Mouse (Mus musculus) forebrain, embryonic 14.5 days (tissue): ENCODE results near the gene Amd2. TPM values are rescaled to one million over a fixed set of nuclear protein-coding genes. Genes with fewer than 3 reads are reported as not detected.

Experiments used
- ATAC-seq: fragments of 200-750 bp; cut with Nextera tagmentation; 2 replicates; pipeline ENCODE4 v1.8.0; 2017; ENCODE audit warnings: mild to moderate bottlenecking, moderate library complexity
- DNase-seq: peaks from one replicate; pipeline ENCODE4 v3.0.0-alpha.2; 2015; ENCODE audit warnings: low spot score
- H3K27ac ChIP-seq: fragments of 300-500 bp; sonication (generic); 2 replicates; pipeline ENCODE4 v1.5.1; 2014; ENCODE audit warnings: low read depth, mild to moderate bottlenecking, control low read depth, low read length, moderate library complexity
- H3K27me3 ChIP-seq: fragments of 300-500 bp; sonication (generic); replicated peaks from 2 replicates; pipeline ENCODE4 v1.6.1; 2014; ENCODE audit warnings: low read length, control low read depth, mixed read lengths; ENCODE audit not compliant: control insufficient read depth, insufficient read depth
- H3K36me3 ChIP-seq: fragments of 300-500 bp; sonication (generic); 2 replicates; pipeline ENCODE4 v1.6.1; 2014; ENCODE audit warnings: low read length, control low read depth; ENCODE audit not compliant: control insufficient read depth, insufficient read depth
- H3K4me1 ChIP-seq: fragments of 300-500 bp; sonication (generic); 2 replicates; pipeline ENCODE4 v1.6.1; 2014; ENCODE audit warnings: antibody characterized with exemption, low read length, control low read depth; ENCODE audit not compliant: control insufficient read depth, insufficient read depth
- H3K4me2 ChIP-seq: fragments of 300-500 bp; sonication (generic); 2 replicates; pipeline ENCODE4 v1.6.1; 2014; ENCODE audit warnings: mild to moderate bottlenecking, control low read depth, low read length
- H3K4me3 ChIP-seq: fragments of 300-500 bp; sonication (generic); 2 replicates; pipeline ENCODE4 v1.5.1; 2014; ENCODE audit warnings: low read depth, low read length, control low read depth
- H3K9ac ChIP-seq: fragments of 300-500 bp; sonication (generic); 2 replicates; pipeline ENCODE4 v1.6.1; 2014; ENCODE audit warnings: mild to moderate bottlenecking, low read length, control low read depth, moderate library complexity
- H3K9me3 ChIP-seq: fragments of 300-500 bp; sonication (generic); replicated peaks from 2 replicates; pipeline ENCODE4 v1.6.1; 2016; ENCODE audit warnings: low read length, control low read depth, mixed read lengths; ENCODE audit not compliant: control insufficient read depth
- WGBS: fragments of 180-500 bp; shearing (Covaris S2); extraction: QIAGEN DNeasy Blood & Tissue Kit; methylation state at CpG from one replicate; pipeline ENCODE4 v1.1.7; 2014; 5-methylcytosine and 5-hydroxymethylcytosine counted together
- polyA plus RNA-seq: library from polyadenylated mRNA; unstranded; fragments of >200 nt; fragmentation: Nextera tagmentation; extraction: Ambion mirVana; gene quantifications from 2 replicates; pipeline ENCODE4 v1.2.1, GENCODE M21; 2014

Amd2 gene
- 2.1 and 2.3 TPM in 2 replicates for polyA plus RNA-seq

GRCm38 (mm10) chr10:35711792-35712191 lies at the start of gene Amd2:
Amd2 (minus strand) TSS chr10:35711892.
- ATAC-seq: no peak
- no peak within 1 kb of the TSS for H3K4me2 ChIP-seq
- no peak within 1 kb of the TSS for H3K27ac ChIP-seq
- H3K4me1 ChIP-seq: no peaks in the 10 kb centered on the region
- H3K9me3 ChIP-seq: no peaks in the 10 kb centered on the region
- H3K9ac ChIP-seq: no peak within 1 kb of the TSS
- H3K36me3 ChIP-seq: no peaks in the 10 kb centered on the region
- no peaks in the 10 kb centered on the region for H3K27me3 ChIP-seq
- DNase-seq: no peak
- no peak within 1 kb of the TSS for H3K4me3 ChIP-seq
- WGBS: 92% methylated on average over 8 of the region's 8 CpGs

DNA sequence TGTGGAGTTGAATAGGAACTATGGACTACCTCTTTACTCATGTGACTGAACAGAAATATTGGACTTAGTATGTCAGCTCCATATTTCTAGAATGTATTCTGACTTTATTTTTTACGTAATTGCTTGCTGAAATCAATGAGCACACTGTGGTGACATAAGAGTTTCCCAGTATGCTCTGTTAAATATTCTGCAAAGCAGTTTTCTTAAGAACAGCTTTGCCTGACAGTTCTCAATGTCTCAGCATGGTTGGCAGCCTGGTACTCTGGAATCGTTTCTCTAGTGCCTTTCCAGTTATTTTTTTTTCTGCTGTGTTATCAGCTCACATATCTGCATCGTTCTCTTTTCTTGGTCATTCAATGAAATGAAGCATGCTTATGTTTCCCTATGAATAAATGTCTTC lies 49.6 kb upstream of the Amd2 start:
- ATAC-seq: no peak
- Histone ChIP-seq H3K27me3 (no peaks in the 10 kb centered on the region), H3K9me3 (no peaks in the 10 kb centered on the region), H3K4me2 (no peak overlapping the region), H3K27ac (no peak overlapping the region), H3K9ac (no peak overlapping the region), H3K4me3 (no peak overlapping the region), H3K36me3 (no peaks in the 10 kb centered on the region), H3K4me1 (no peaks in the 10 kb centered on the region)
- DNase-seq: peak; percentile 15
- WGBS: 69% methylated on average over 3 of the region's 3 CpGs

- H3K27me3 ChIP-seq: no peaks in the 10 kb centered on the region
- no peak overlapping the region for H3K9ac ChIP-seq
- H3K4me3 ChIP-seq: no peak overlapping the region
- no peaks in the 10 kb centered on the region for H3K9me3 ChIP-seq
- no peak overlapping the region for H3K4me2 ChIP-seq
- H3K27ac ChIP-seq: no peak overlapping the region
- 89% methylated on average over 2 of the region's 2 CpGs for WGBS
- no peaks in the 10 kb centered on the region for H3K4me1 ChIP-seq
- ATAC-seq: no peak
- DNase-seq: no peak
- H3K36me3 ChIP-seq: no peaks in the 10 kb centered on the region
Measured at GRCm38 (mm10) chr10:35737639-35738038, 25.9 kb upstream of the Amd2 start.

- H3K4me3 ChIP-seq: no peak overlapping the region
- no peaks in the 10 kb centered on the region for H3K27me3 ChIP-seq
- DNase-seq: no peak
- H3K9me3 ChIP-seq: no peaks in the 10 kb centered on the region
- H3K4me1 ChIP-seq: no peaks in the 10 kb centered on the region
- no peak overlapping the region for H3K4me2 ChIP-seq
- ATAC-seq: no peak
- H3K9ac ChIP-seq: no peak overlapping the region
- H3K36me3 ChIP-seq: no peaks in the 10 kb centered on the region
- H3K27ac ChIP-seq: no peak overlapping the region
Measured at GRCm38 (mm10) chr10:35714266-35714665, 2.6 kb upstream of the Amd2 start.
